Mouse (Mus musculus): Measurements from ENCODE around the gene Rufy1. TPM values are rescaled to one million over a fixed set of nuclear protein-coding genes. Genes with fewer than 3 reads are reported as not detected.

Gene Rufy1
- polyA plus RNA-seq, 2 experiments = 5.1 to 7.1 TPM

DNA sequence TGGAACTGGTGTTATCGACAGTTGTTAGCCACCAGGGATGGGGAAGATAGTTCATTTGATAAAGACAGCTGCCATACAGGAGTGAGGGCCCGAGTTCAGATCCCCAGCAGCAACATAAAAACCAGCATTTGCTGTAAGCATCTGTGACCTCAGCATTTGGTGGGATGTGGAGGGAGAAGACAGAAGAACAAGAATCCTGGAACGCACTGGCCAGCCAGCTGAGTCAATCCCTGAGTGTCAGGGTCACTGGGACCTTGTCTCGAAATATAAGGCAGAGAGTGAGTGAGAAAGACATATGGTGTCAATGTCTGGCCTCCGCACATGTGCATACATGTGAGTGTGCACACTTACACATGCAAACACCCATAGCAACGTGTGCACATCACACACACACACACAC, 9.8 kb upstream of the Rufy1 start:
- no peak overlapping the region for H3K4me2 ChIP-seq (ENCODE audit: low read depth)
- no peak overlapping the region for H3K9ac ChIP-seq (replicated peaks)
- H3K4me1 ChIP-seq (replicated peaks; ENCODE audit: control insufficient read depth in 2 of 2, insufficient read depth in 2 of 2, low read length in 1 of 2) = no peaks in the 10 kb centered on the region; a peak in 1 of 4 replicates
- TF ChIP-seq EP300 (IDR thresholded peaks at IDR 0.05; ENCODE audit: low read depth) (no peak), CTCF (IDR thresholded peaks at IDR 0.05; ENCODE audit: low read depth) (no peak)
- H3K36me3 ChIP-seq (replicated peaks; ENCODE audit: control insufficient read depth, insufficient read depth, low read depth) = no peaks in the 10 kb centered on the region
- ATAC-seq (ENCODE audit: insufficient read depth) = no peak
- no peak overlapping the region for H3K4me3 ChIP-seq (ENCODE audit: insufficient read depth in 1 of 2, low read depth in 2 of 2, low read length in 2 of 2)
- no peaks in the 10 kb centered on the region for H3K9me3 ChIP-seq (ENCODE audit: control insufficient read depth, low read length)
- WGBS (ENCODE audit: insufficient replicate concordance) = 57% methylated on average over 6 of the region's 6 CpGs
- DNase-seq (ENCODE audit: low read depth in 3 of 3, low spot score in 3 of 3) = no peak
- H3K27ac ChIP-seq = no peak overlapping the region
- no peaks in the 10 kb centered on the region for H3K27me3 ChIP-seq (ENCODE audit: control insufficient read depth, insufficient read depth, low read length)

DNA sequence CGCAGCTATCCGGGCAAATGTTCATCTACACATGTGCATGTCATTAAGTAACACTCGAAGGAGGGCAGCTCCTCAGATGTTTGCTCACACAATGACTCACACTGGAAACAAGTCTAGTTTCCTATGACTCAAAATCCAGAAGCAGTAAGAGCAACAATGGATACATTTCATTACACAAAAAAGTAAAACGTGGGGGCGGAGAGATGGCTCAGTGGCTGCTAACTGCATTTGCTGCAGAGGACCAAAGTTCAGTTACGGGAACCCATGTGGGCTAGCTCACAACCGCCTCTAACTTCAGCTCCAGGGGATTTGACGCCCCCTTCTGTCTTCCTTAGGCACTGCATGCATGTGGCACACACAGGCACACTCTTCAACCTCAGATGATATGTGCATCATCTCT, 8.9 kb upstream of the Rufy1 start:
- Histone ChIP-seq H3K4me2 (ENCODE audit: low read depth) (no peak overlapping the region), H3K9ac (replicated peaks) (no peak overlapping the region), H3K27me3 (ENCODE audit: control insufficient read depth, insufficient read depth, low read length) (no peaks in the 10 kb centered on the region), H3K4me1 (replicated peaks; ENCODE audit: control insufficient read depth in 2 of 2, insufficient read depth in 2 of 2, low read length in 1 of 2) (no peaks in the 10 kb centered on the region; a peak in 1 of 4 replicates), H3K36me3 (replicated peaks; ENCODE audit: control insufficient read depth, insufficient read depth, low read depth) (no peaks in the 10 kb centered on the region), H3K4me3 (ENCODE audit: insufficient read depth in 1 of 2, low read depth in 2 of 2, low read length in 2 of 2) (no peak overlapping the region), H3K9me3 (ENCODE audit: control insufficient read depth, low read length) (no peaks in the 10 kb centered on the region), H3K27ac (no peak overlapping the region)
- DNase-seq (ENCODE audit: low read depth in 3 of 3, low spot score in 3 of 3) (no peak), ATAC-seq (ENCODE audit: insufficient read depth) (no peak)
- peak; percentile 65 for TF ChIP-seq CTCF (IDR thresholded peaks at IDR 0.05; ENCODE audit: low read depth)
- TF ChIP-seq EP300 (IDR thresholded peaks at IDR 0.05; ENCODE audit: low read depth) = no peak
- WGBS (ENCODE audit: insufficient replicate concordance) = 52% methylated on average over 8 of the region's 8 CpGs

GRCm38 (mm10) chr11:50432896-50433295, 2.0 kb upstream of the Rufy1 start:
- no peaks in the 10 kb centered on the region for H3K27me3 ChIP-seq (ENCODE audit: control insufficient read depth, insufficient read depth, low read length)
- no peaks in the 10 kb centered on the region for H3K9me3 ChIP-seq (ENCODE audit: control insufficient read depth, low read length)
- no peaks in the 10 kb centered on the region for H3K36me3 ChIP-seq (replicated peaks; ENCODE audit: control insufficient read depth, insufficient read depth, low read depth)
- no peak overlapping the region for H3K4me2 ChIP-seq (ENCODE audit: low read depth)
- no peak overlapping the region for H3K4me3 ChIP-seq (ENCODE audit: insufficient read depth in 1 of 2, low read depth in 2 of 2, low read length in 2 of 2)
- no peak overlapping the region for H3K9ac ChIP-seq (replicated peaks)
- DNase-seq (ENCODE audit: low read depth in 3 of 3, low spot score in 3 of 3) (no peak), ATAC-seq (ENCODE audit: insufficient read depth) (no peak)
- no peak for TF ChIP-seq CTCF (IDR thresholded peaks at IDR 0.05; ENCODE audit: low read depth)
- no peak for TF ChIP-seq EP300 (IDR thresholded peaks at IDR 0.05; ENCODE audit: low read depth)
- H3K27ac ChIP-seq = no peak overlapping the region
- peaks cover 6 to 7% of the 10 kb centered on the region in 2 experiments; a peak in 3 of 4 replicates for H3K4me1 ChIP-seq (replicated peaks; ENCODE audit: control insufficient read depth in 2 of 2, insufficient read depth in 2 of 2, low read length in 1 of 2)
- 66% methylated on average over 5 of the region's 5 CpGs for WGBS (ENCODE audit: insufficient replicate concordance)

GRCm38 (mm10) chr11:50432069-50432440, 1.1 kb upstream of the Rufy1 start:
- WGBS (ENCODE audit: insufficient replicate concordance) = 55% methylated on average over 3 of the region's 3 CpGs

GRCm38 (mm10) chr11:50431134-50432068, 476 bp upstream of the Rufy1 start:
- Histone ChIP-seq H3K27ac (peak overlapping the region; percentile 10), H3K9ac (replicated peaks) (peak overlapping the region; percentile 86), H3K4me1 (replicated peaks; ENCODE audit: control insufficient read depth in 2 of 2, insufficient read depth in 2 of 2, low read length in 1 of 2) (peaks cover 6 to 7% of the 10 kb centered on the region in 2 experiments; a peak in 3 of 4 replicates), H3K4me3 (ENCODE audit: insufficient read depth in 1 of 2, low read depth in 2 of 2, low read length in 2 of 2) (peak overlapping the region; percentile 86 to 88), H3K36me3 (replicated peaks; ENCODE audit: control insufficient read depth, insufficient read depth, low read depth) (no peaks in the 10 kb centered on the region), H3K9me3 (ENCODE audit: control insufficient read depth, low read length) (no peaks in the 10 kb centered on the region), H3K27me3 (ENCODE audit: control insufficient read depth, insufficient read depth, low read length) (no peaks in the 10 kb centered on the region), H3K4me2 (ENCODE audit: low read depth) (peak overlapping the region; percentile 94)
- no peak for TF ChIP-seq EP300 (IDR thresholded peaks at IDR 0.05; ENCODE audit: low read depth)
- no peak for TF ChIP-seq CTCF (IDR thresholded peaks at IDR 0.05; ENCODE audit: low read depth)
- DNase-seq (ENCODE audit: low read depth in 3 of 3, low spot score in 3 of 3) (peak; percentile 20 to 44 (median 35)), ATAC-seq (ENCODE audit: insufficient read depth) (peak; percentile 54; the same call in 1 of the 2 replicates)
- WGBS (ENCODE audit: insufficient replicate concordance) = 22% methylated on average over 32 of the region's 32 CpGs

More at GRCm38 (mm10) chr11:50432069-50432440, 1.1 kb upstream of the Rufy1 start:
- Histone ChIP-seq H3K9me3 (ENCODE audit: control insufficient read depth, low read length) (no peaks in the 10 kb centered on the region), H3K27ac (no peak overlapping the region), H3K4me1 (replicated peaks; ENCODE audit: control insufficient read depth in 2 of 2, insufficient read depth in 2 of 2, low read length in 1 of 2) (peaks cover 6 to 7% of the 10 kb centered on the region in 2 experiments; a peak in 3 of 4 replicates), H3K4me2 (ENCODE audit: low read depth) (peak overlapping the region; percentile 94), H3K9ac (replicated peaks) (peak overlapping the region; percentile 86; the same call in 1 of the 2 replicates), H3K27me3 (ENCODE audit: control insufficient read depth, insufficient read depth, low read length) (no peaks in the 10 kb centered on the region), H3K4me3 (ENCODE audit: insufficient read depth in 1 of 2, low read depth in 2 of 2, low read length in 2 of 2) (peak overlapping the region in 1 of 2 experiments; percentile 86; a peak in 1 of 4 replicates), H3K36me3 (replicated peaks; ENCODE audit: control insufficient read depth, insufficient read depth, low read depth) (no peaks in the 10 kb centered on the region)
- TF ChIP-seq EP300 (IDR thresholded peaks at IDR 0.05; ENCODE audit: low read depth) (no peak), CTCF (IDR thresholded peaks at IDR 0.05; ENCODE audit: low read depth) (no peak)
- ATAC-seq (ENCODE audit: insufficient read depth) (no peak), DNase-seq (ENCODE audit: low read depth in 3 of 3, low spot score in 3 of 3) (no peak)

Data from liver, embryonic 14.5 days (tissue).